Mouse (Mus musculus) erythroid progenitor cell, adult 5-6 weeks (primary cell): Measurements from ENCODE around the gene Nrf1. TPM values are rescaled to one million over a fixed set of nuclear protein-coding genes. Genes with fewer than 3 reads are reported as not detected.
A peak's percentile ranks its signal among the peaks of the same experiment; 100 is the strongest.

Experiments
- ATAC-seq: replicated peaks from 2 replicates; pipeline ENCODE4 v1.8.0; 2016; ENCODE audit warnings: moderate number of reproducible peaks, mild to moderate bottlenecking, moderate TSS enrichment, inconsistent platforms; ENCODE audit not compliant: poor library complexity, low FRiP score, severe bottlenecking
- total RNA-seq, 2 experiments: library from RNA; stranded (forward) in 1 of 2; stranded (reverse) in 1 of 2; fragments of 150-400 nt in 1 of 2; fragments of 186-747, 209-891 nt in 1 of 2; gene quantifications; 2 replicates each; pipeline versions ENCODE4 v1.2.3 to v1.2.4; 2015 to 2017; ENCODE audit warnings: low replicate concordance in 2 of 2

Nrf1 gene
- total RNA-seq (2015; ENCODE audit: low replicate concordance) (100 and 118 TPM in 2 replicates), total RNA-seq (2017; ENCODE audit: low replicate concordance) (142 and 175 TPM in 2 replicates)

- peak; percentile 89 for ATAC-seq
Observed at GRCm38 (mm10) chr6:30047271-30048162, at the start of gene Nrf1. TSS of gene Nrf1 (plus strand) at chr6:30047988.

- no peak for ATAC-seq
Observed at GRCm38 (mm10) chr6:29998140-29998539, 49.6 kb upstream of the Nrf1 start.

GRCm38 (mm10) chr6:29998771-29999170 lies 49.0 kb upstream of the Nrf1 start:
- no peak for ATAC-seq

GRCm38 (mm10) chr6:30002628-30003027 lies 45.2 kb upstream of the Nrf1 start:
- ATAC-seq, result no peak

- no peak for ATAC-seq
Observed at GRCm38 (mm10) chr6:30005851-30006250, 41.9 kb upstream of the Nrf1 start.

- no peak for ATAC-seq
Observed at GRCm38 (mm10) chr6:30009204-30009603, 38.6 kb upstream of the Nrf1 start.

GRCm38 (mm10) chr6:30013520-30013919 lies 34.3 kb upstream of the Nrf1 start:
- no peak for ATAC-seq

GRCm38 (mm10) chr6:30014187-30014864 lies 33.5 kb upstream of the Nrf1 start:
- no peak for ATAC-seq

GRCm38 (mm10) chr6:30021241-30021640 lies 26.5 kb upstream of the Nrf1 start:
- ATAC-seq, result no peak

GRCm38 (mm10) chr6:30021656-30022055 lies 26.1 kb upstream of the Nrf1 start:
- no peak for ATAC-seq

GRCm38 (mm10) chr6:30026799-30027198 lies 21.0 kb upstream of the Nrf1 start:
- no peak for ATAC-seq

GRCm38 (mm10) chr6:30028358-30028757 lies 19.4 kb upstream of the Nrf1 start:
- no peak for ATAC-seq

- ATAC-seq, result no peak
Observed at GRCm38 (mm10) chr6:30035112-30035511, 12.7 kb upstream of the Nrf1 start.

- ATAC-seq, result no peak
Observed at GRCm38 (mm10) chr6:30041498-30041897, 6.3 kb upstream of the Nrf1 start.

GRCm38 (mm10) chr6:30042483-30042882 lies 5.3 kb upstream of the Nrf1 start:
- ATAC-seq, result no peak

- 0 out of 2 replicates have a peak, but pooled peaks have one; percentile 9 for ATAC-seq
Observed at GRCm38 (mm10) chr6:30048163-30048500, 344 bp downstream of the Nrf1 start.

GRCm38 (mm10) chr6:30048501-30049353 lies 939 bp downstream of the Nrf1 start:
- ATAC-seq, result peak; percentile 76

GRCm38 (mm10) chr6:30053116-30053515 lies 5.3 kb downstream of the Nrf1 start:
- no peak for ATAC-seq

- ATAC-seq, result no peak
Observed at GRCm38 (mm10) chr6:30062544-30062943, 14.8 kb downstream of the Nrf1 start.

GRCm38 (mm10) chr6:30065369-30065768 lies 17.6 kb downstream of the Nrf1 start:
- ATAC-seq, result no peak
